Mouse (Mus musculus) cerebellum, postnatal 10 days (tissue): ENCODE data around the gene Dph6.

Source experiments
- DNase-seq, 2 experiments: peaks; one replicate each; pipeline ENCODE4 v3.0.0; 2021; ENCODE audit warnings: mixed read lengths in 2 of 2

Dph6 gene

GRCm38 (mm10) chr2:114536032-114536431 lies 118.7 kb downstream of the Dph6 start:
- DNase-seq, result no peak

- no peak for DNase-seq
These were observed 123.6 kb downstream of the Dph6 start for GRCm38 (mm10) chr2:114531010-114531756.

GRCm38 (mm10) chr2:114520414-114520813 lies 134.3 kb downstream of the Dph6 start:
- peak; percentile 24 to 30 for DNase-seq

- DNase-seq, result no peak
These were observed 134.9 kb downstream of the Dph6 start for GRCm38 (mm10) chr2:114519907-114520306.

- DNase-seq, result no peak
These were observed 162.4 kb downstream of the Dph6 start for GRCm38 (mm10) chr2:114492398-114492797.

GRCm38 (mm10) chr2:114491907-114492306 lies 162.9 kb downstream of the Dph6 start:
- DNase-seq, result peak; percentile 8 to 16

GRCm38 (mm10) chr2:114486980-114487379 lies 167.8 kb downstream of the Dph6 start:
- peak; percentile 29 to 41 for DNase-seq
